Mouse (Mus musculus): ENCODE data around the gene Fbxo33. TPM values are rescaled to one million over a fixed set of nuclear protein-coding genes. Genes with fewer than 3 reads are reported as not detected.

The Fbxo33 gene
- polyA plus RNA-seq, 1 experiment from 2014 or later, result 14.8 TPM

DNA sequence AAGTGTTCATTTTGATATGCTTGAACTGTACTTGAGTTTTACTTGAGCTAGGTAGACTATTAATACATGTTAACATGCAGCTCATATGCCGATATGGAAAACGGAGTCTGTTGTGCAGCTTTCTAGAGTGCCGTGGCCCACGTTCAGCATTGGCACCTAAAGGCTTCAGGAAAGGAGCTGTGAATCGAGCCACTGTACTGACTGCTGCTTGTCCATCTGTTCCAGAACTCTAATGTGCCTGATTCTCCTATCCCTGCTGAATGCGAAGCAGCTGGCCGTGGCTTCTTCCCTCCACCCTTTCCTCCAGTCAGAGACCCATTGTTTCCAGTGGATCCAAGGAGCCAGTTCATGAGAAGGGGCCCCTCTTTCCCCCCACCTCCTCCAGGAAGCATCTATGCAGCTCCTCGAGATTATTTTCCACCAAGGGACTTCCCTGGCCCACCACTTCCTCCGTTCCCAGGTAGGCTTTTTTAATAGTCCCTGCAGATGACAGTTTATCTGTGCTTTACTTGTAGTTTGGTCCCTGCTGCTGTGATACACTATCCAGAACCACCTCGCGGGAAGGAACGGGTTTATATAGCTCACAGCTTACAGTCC, 31.3 kb downstream of the Fbxo33 start:
- no peaks in the 10 kb centered on the region for H3K9me3 ChIP-seq (ENCODE audit: control insufficient read depth, low read length)
- 89% methylated on average over 12 of the region's 12 CpGs for WGBS
- H3K4me2 ChIP-seq (ENCODE audit: low read depth, low read length), result no peak overlapping the region
- no peak overlapping the region for H3K9ac ChIP-seq (ENCODE audit: low read depth, low read length)
- no peak overlapping the region for H3K4me3 ChIP-seq (ENCODE audit: low read depth, low read length)
- DNase-seq (ENCODE audit: low spot score) (no peak), ATAC-seq (ENCODE audit: low read depth) (no peak)
- H3K27me3 ChIP-seq (replicated peaks; ENCODE audit: control insufficient read depth, insufficient read depth, low read length), result no peaks in the 10 kb centered on the region
- H3K36me3 ChIP-seq (ENCODE audit: control insufficient read depth, insufficient read depth, low read length), result peaks cover 80% of the 10 kb centered on the region
- H3K27ac ChIP-seq (replicated peaks; ENCODE audit: low read depth, low read length), result no peak overlapping the region
- H3K4me1 ChIP-seq (ENCODE audit: control insufficient read depth, insufficient read depth, low read length), result no peaks in the 10 kb centered on the region

- WGBS, result 100% methylated on average over 3 of the region's 3 CpGs
- DNase-seq (ENCODE audit: low spot score) (no peak), ATAC-seq (ENCODE audit: low read depth) (no peak)
- Histone ChIP-seq H3K4me2 (ENCODE audit: low read depth, low read length) (no peak overlapping the region), H3K27me3 (replicated peaks; ENCODE audit: control insufficient read depth, insufficient read depth, low read length) (no peaks in the 10 kb centered on the region), H3K36me3 (ENCODE audit: control insufficient read depth, insufficient read depth, low read length) (peaks cover 91% of the 10 kb centered on the region), H3K4me1 (ENCODE audit: control insufficient read depth, insufficient read depth, low read length) (no peaks in the 10 kb centered on the region), H3K4me3 (ENCODE audit: low read depth, low read length) (no peak overlapping the region), H3K27ac (replicated peaks; ENCODE audit: low read depth, low read length) (no peak overlapping the region), H3K9me3 (ENCODE audit: control insufficient read depth, low read length) (no peaks in the 10 kb centered on the region), H3K9ac (ENCODE audit: low read depth, low read length) (no peak overlapping the region)
Observed at GRCm38 (mm10) chr12:59177814-59178213, 41.7 kb downstream of the Fbxo33 start.

GRCm38 (mm10) chr12:59169935-59170334, 49.6 kb downstream of the Fbxo33 start:
- Histone ChIP-seq H3K9ac (ENCODE audit: low read depth, low read length) (no peak overlapping the region), H3K4me3 (ENCODE audit: low read depth, low read length) (no peak overlapping the region), H3K27me3 (replicated peaks; ENCODE audit: control insufficient read depth, insufficient read depth, low read length) (no peaks in the 10 kb centered on the region), H3K9me3 (ENCODE audit: control insufficient read depth, low read length) (no peaks in the 10 kb centered on the region), H3K36me3 (ENCODE audit: control insufficient read depth, insufficient read depth, low read length) (peaks cover 66% of the 10 kb centered on the region), H3K4me2 (ENCODE audit: low read depth, low read length) (no peak overlapping the region), H3K27ac (replicated peaks; ENCODE audit: low read depth, low read length) (no peak overlapping the region), H3K4me1 (ENCODE audit: control insufficient read depth, insufficient read depth, low read length) (no peaks in the 10 kb centered on the region)
- WGBS, result 86% methylated on average over 4 of the region's 4 CpGs
- no peak for ATAC-seq (ENCODE audit: low read depth)
- DNase-seq (ENCODE audit: low spot score), result no peak

GRCm38 (mm10) chr12:59166557-59166956, 53.0 kb downstream of the Fbxo33 start:
- 90% methylated on average over 4 of the region's 4 CpGs for WGBS
- no peak overlapping the region for H3K9ac ChIP-seq (ENCODE audit: low read depth, low read length)

DNA sequence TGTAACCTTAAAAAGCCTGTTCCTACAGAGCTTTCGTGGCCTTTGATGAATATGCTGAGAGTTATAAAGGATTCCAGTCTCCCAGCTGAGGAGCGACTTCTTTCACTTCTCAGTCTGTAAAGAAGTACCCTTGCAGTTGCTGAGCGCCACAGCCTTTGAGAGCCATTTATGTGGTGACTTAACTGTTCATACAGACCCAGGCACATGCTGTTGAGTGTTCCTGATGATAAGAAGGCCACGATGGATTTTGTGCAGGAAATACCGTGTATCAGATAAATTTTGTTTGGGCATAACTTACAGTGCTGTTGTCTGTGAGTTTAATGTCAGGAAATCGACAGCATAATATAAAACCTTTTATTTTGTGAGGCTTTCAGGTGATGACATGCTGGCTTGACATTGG, 55.0 kb downstream of the Fbxo33 start:
- no peaks in the 10 kb centered on the region for H3K27me3 ChIP-seq (replicated peaks; ENCODE audit: control insufficient read depth, insufficient read depth, low read length)
- 94% methylated on average over 6 of the region's 6 CpGs for WGBS
- no peak overlapping the region for H3K4me2 ChIP-seq (ENCODE audit: low read depth, low read length)
- no peak overlapping the region for H3K4me3 ChIP-seq (ENCODE audit: low read depth, low read length)
- no peaks in the 10 kb centered on the region for H3K4me1 ChIP-seq (ENCODE audit: control insufficient read depth, insufficient read depth, low read length)
- ATAC-seq (ENCODE audit: low read depth) (no peak), DNase-seq (ENCODE audit: low spot score) (no peak)
- H3K9ac ChIP-seq (ENCODE audit: low read depth, low read length), result no peak overlapping the region
- no peak overlapping the region for H3K27ac ChIP-seq (replicated peaks; ENCODE audit: low read depth, low read length)
- peaks cover 78% of the 10 kb centered on the region for H3K36me3 ChIP-seq (ENCODE audit: control insufficient read depth, insufficient read depth, low read length)
- no peaks in the 10 kb centered on the region for H3K9me3 ChIP-seq (ENCODE audit: control insufficient read depth, low read length)

More at GRCm38 (mm10) chr12:59166557-59166956, 53.0 kb downstream of the Fbxo33 start:
- Histone ChIP-seq H3K9me3 (ENCODE audit: control insufficient read depth, low read length) (no peaks in the 10 kb centered on the region), H3K4me2 (ENCODE audit: low read depth, low read length) (no peak overlapping the region), H3K4me3 (ENCODE audit: low read depth, low read length) (no peak overlapping the region), H3K4me1 (ENCODE audit: control insufficient read depth, insufficient read depth, low read length) (no peaks in the 10 kb centered on the region), H3K27ac (replicated peaks; ENCODE audit: low read depth, low read length) (no peak overlapping the region), H3K36me3 (ENCODE audit: control insufficient read depth, insufficient read depth, low read length) (peaks cover 78% of the 10 kb centered on the region), H3K27me3 (replicated peaks; ENCODE audit: control insufficient read depth, insufficient read depth, low read length) (no peaks in the 10 kb centered on the region)
- DNase-seq (ENCODE audit: low spot score), result no peak
- ATAC-seq (ENCODE audit: low read depth), result no peak

DNA sequence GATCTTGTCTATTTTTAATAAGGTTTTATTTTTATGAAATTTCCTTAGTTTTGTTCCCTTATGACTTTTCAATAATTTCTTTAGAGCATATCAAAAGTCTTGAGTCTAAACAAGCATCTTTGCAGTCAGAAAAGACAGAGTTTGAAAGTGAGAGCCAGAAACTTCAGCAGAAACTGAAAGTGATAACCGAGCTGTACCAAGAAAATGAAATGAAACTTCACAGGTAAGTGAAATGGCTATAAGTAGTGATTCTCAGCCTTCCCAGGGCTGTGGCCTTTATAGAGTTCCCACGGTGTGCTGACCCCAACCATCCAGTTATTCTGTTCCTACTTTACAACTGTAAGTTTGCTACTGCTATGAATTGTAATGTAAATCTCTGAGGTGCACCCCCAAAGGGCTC, 56.7 kb downstream of the Fbxo33 start:
- no peak for DNase-seq (ENCODE audit: low spot score)
- Histone ChIP-seq H3K27ac (replicated peaks; ENCODE audit: low read depth, low read length) (no peak overlapping the region), H3K4me3 (ENCODE audit: low read depth, low read length) (no peak overlapping the region), H3K27me3 (replicated peaks; ENCODE audit: control insufficient read depth, insufficient read depth, low read length) (no peaks in the 10 kb centered on the region), H3K4me2 (ENCODE audit: low read depth, low read length) (no peak overlapping the region), H3K9ac (ENCODE audit: low read depth, low read length) (no peak overlapping the region), H3K36me3 (ENCODE audit: control insufficient read depth, insufficient read depth, low read length) (peaks cover 83% of the 10 kb centered on the region), H3K9me3 (ENCODE audit: control insufficient read depth, low read length) (no peaks in the 10 kb centered on the region), H3K4me1 (ENCODE audit: control insufficient read depth, insufficient read depth, low read length) (no peaks in the 10 kb centered on the region)
- ATAC-seq (ENCODE audit: low read depth), result no peak
- 89% methylated on average over 2 of the region's 2 CpGs for WGBS

- no peaks in the 10 kb centered on the region for H3K4me1 ChIP-seq (ENCODE audit: control insufficient read depth, insufficient read depth, low read length)
- no peak for DNase-seq (ENCODE audit: low spot score)
Observed at GRCm38 (mm10) chr12:59161091-59161490, 58.4 kb downstream of the Fbxo33 start.

More at GRCm38 (mm10) chr12:59161091-59161490, 58.4 kb downstream of the Fbxo33 start:
- 39% methylated on average over 2 of the region's 2 CpGs for WGBS
- H3K9ac ChIP-seq (ENCODE audit: low read depth, low read length), result no peak overlapping the region
- no peaks in the 10 kb centered on the region for H3K9me3 ChIP-seq (ENCODE audit: control insufficient read depth, low read length)
- H3K27me3 ChIP-seq (replicated peaks; ENCODE audit: control insufficient read depth, insufficient read depth, low read length), result no peaks in the 10 kb centered on the region
- peaks cover 89% of the 10 kb centered on the region for H3K36me3 ChIP-seq (ENCODE audit: control insufficient read depth, insufficient read depth, low read length)
- H3K4me3 ChIP-seq (ENCODE audit: low read depth, low read length), result no peak overlapping the region
- H3K27ac ChIP-seq (replicated peaks; ENCODE audit: low read depth, low read length), result no peak overlapping the region
- no peak overlapping the region for H3K4me2 ChIP-seq (ENCODE audit: low read depth, low read length)
- ATAC-seq (ENCODE audit: low read depth), result no peak

Small RNA genes within 50 kb of the gene (microRNA-seq; reads per million reads assigned to microRNA genes)
- gene Gm27284 (ENCODE audit: borderline number of aligned reads), result not detected

Other genes starting within 250 kb of the Fbxo33 start
- gene Sec23a, start 207.7 kb downstream of the Fbxo33 start, polyA plus RNA-seq (2014; fragmentation: Nextera tagmentation; extraction: Ambion mirVana), result 115 and 121 TPM in 2 replicates
- 13.3 and 16.3 TPM in 2 replicates for gene Gemin2, start 206.3 kb downstream of the Fbxo33 start, polyA plus RNA-seq (2014; fragmentation: Nextera tagmentation; extraction: Ambion mirVana)
- 55.2 and 60.0 TPM in 2 replicates for gene Trappc6b, start 158.3 kb downstream of the Fbxo33 start, polyA plus RNA-seq (2014; fragmentation: Nextera tagmentation; extraction: Ambion mirVana)
- gene Pnn, start 152.8 kb downstream of the Fbxo33 start, polyA plus RNA-seq (2014; fragmentation: Nextera tagmentation; extraction: Ambion mirVana), result 73.4 and 73.5 TPM in 2 replicates
- 53.9 and 58.2 TPM in 2 replicates for gene Mia2, start 123.9 kb downstream of the Fbxo33 start, polyA plus RNA-seq (2014; fragmentation: Nextera tagmentation; extraction: Ambion mirVana)